Mouse (Mus musculus) heart, adult 2 months (tissue): ENCODE results near the gene Plch2. TPM values are rescaled to one million over a fixed set of nuclear protein-coding genes. Genes with fewer than 3 reads are reported as not detected.

Experiments
- DNase-seq, 2 experiments: peaks; one replicate each; pipeline ENCODE4 v3.0.0; 2021
- H3K27ac ChIP-seq: fragments of 200-600 bp; 2 replicates; pipeline ENCODE4 v1.8.1; 2022
- H3K27me3 ChIP-seq: fragments of 200-500 bp; 2 replicates; pipeline ENCODE4 v1.6.1; 2012; ENCODE audit warnings: mild to moderate bottlenecking, low read length, inconsistent platforms, mixed read lengths; ENCODE audit not compliant: control insufficient read depth, insufficient read depth
- H3K36me3 ChIP-seq: fragments of 200-500 bp; 2 replicates; pipeline ENCODE4 v1.6.1; 2012; ENCODE audit warnings: low read length, inconsistent platforms; ENCODE audit not compliant: control insufficient read depth, insufficient read depth
- H3K4me1 ChIP-seq: fragments of 200-500 bp; 2 replicates; pipeline ENCODE4 v1.6.1; 2011; ENCODE audit warnings: low read length; ENCODE audit not compliant: control insufficient read depth, insufficient read depth
- H3K4me3 ChIP-seq: fragments of 200-600 bp; 2 replicates; pipeline ENCODE4 v1.8.1; 2022
- H3K79me2 ChIP-seq: fragments of 200-500 bp; replicated peaks from 2 replicates; pipeline ENCODE4 v1.6.1; 2012; ENCODE audit warnings: mild to moderate bottlenecking, inconsistent platforms, low read length, moderate library complexity, mixed read lengths; ENCODE audit not compliant: control insufficient read depth, insufficient read depth
- H3K9ac ChIP-seq: fragments of 200-500 bp; 2 replicates; pipeline ENCODE4 v1.6.1; 2012; ENCODE audit warnings: low read depth, mild to moderate bottlenecking, control low read depth, inconsistent platforms, low read length, mixed read lengths
- CTCF ChIP-seq: fragments of 200-600 bp; IDR thresholded peaks from 2 replicates; pipeline ENCODE4 v1.8.1; 2022; ENCODE audit warnings: antibody characterized with exemption, mild to moderate bottlenecking, moderate library complexity
- EP300 ChIP-seq: fragments of 200-500 bp; IDR thresholded peaks from 2 replicates; pipeline ENCODE4 v1.6.1; 2011; ENCODE audit warnings: low read depth, low read length, control low read depth; ENCODE audit not compliant: insufficient read depth
- POLR2A ChIP-seq: fragments of 200-500 bp; IDR thresholded peaks from 2 replicates; pipeline ENCODE4 v1.6.1; 2011; ENCODE audit warnings: mild to moderate bottlenecking, low read depth, low read length, control low read depth; ENCODE audit not compliant: insufficient read depth
- WGBS: fragments of 180-500 bp; shearing (Covaris S2); methylation state at CpG from one replicate; pipeline ENCODE4 v1.1.7; 2018; 5-methylcytosine and 5-hydroxymethylcytosine counted together
- intact Hi-C: fragments of 180-260 bp; cut with DNase I; formaldehyde crosslinking; loops from one replicate; pipeline ENCODE4 v1.15.1; 2025
- polyA plus RNA-seq: library from polyadenylated mRNA; depleted of rRNA; stranded (reverse); fragments of >200 nt; gene quantifications from 2 replicates; pipeline ENCODE4 v1.2.3, GENCODE M21; 2012
- total RNA-seq, 2 experiments: library from RNA; stranded (reverse); gene quantifications; 2 replicates each; pipeline ENCODE4 v1.2.3; 2021

Plch2 gene
- total and polyA plus RNA-seq, 3 experiments = 1.1 TPM; not detected in 2

DNA sequence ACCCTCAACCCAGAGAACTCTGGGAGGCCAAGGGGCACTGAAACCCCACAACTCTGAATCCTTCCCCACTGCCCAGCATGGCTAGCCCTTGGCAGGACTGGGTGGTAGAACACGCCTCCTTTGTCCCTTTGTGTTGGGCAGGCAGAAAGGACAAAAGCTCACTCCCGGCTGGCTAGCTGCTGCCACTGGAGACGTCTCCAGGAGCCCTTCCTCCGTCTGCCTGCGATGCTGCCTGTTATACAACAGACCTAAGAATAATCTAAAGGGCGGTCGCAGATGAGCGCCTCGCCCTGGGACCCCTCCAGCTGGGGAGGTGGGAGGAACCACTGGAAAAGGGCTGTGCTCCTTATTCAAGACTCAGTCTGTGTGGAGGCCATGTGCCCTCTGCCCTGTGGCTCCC is 16.4 kb downstream of the Plch2 start:
- H3K36me3 ChIP-seq = no peaks in the 10 kb centered on the region
- no peak for DNase-seq
- H3K27ac ChIP-seq = no peak overlapping the region
- H3K4me1 ChIP-seq = no peaks in the 10 kb centered on the region
- intact Hi-C loops = no loop called here
- H3K4me3 ChIP-seq = no peak overlapping the region
- 54% methylated on average over 9 of the region's 9 CpGs for WGBS
- H3K79me2 ChIP-seq = no peaks in the 10 kb centered on the region
- peaks cover 6% of the 10 kb centered on the region for H3K27me3 ChIP-seq
- H3K9ac ChIP-seq = no peak overlapping the region
- TF ChIP-seq EP300 (no peak), POLR2A (no peak), CTCF (no peak)

DNA sequence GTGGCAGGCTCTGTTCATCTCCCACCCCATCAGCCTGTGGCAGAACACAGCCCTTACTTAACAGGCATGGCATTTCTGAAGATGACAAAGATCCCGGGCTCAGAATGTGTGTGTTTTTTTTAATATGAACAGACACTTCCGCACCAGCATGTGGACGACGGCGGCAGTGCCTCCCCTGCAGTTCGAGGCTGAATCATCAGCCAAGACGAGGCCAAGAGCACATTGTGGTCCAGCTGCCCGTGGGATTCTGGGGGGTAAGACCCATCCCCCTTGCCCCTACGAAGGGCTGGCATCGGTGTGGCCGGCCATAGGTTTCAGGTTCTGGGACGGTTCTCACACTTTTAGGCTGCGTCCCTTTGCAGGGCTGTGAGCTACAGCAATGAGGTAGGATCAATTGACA is 21.8 kb downstream of the Plch2 start:
- Histone ChIP-seq H3K4me3 (no peak overlapping the region), H3K36me3 (no peaks in the 10 kb centered on the region), H3K79me2 (no peaks in the 10 kb centered on the region), H3K4me1 (no peaks in the 10 kb centered on the region), H3K9ac (no peak overlapping the region), H3K27me3 (no peaks in the 10 kb centered on the region), H3K27ac (no peak overlapping the region)
- WGBS = 51% methylated on average over 13 of the region's 13 CpGs
- DNase-seq = no peak
- TF ChIP-seq CTCF (no peak), POLR2A (no peak), EP300 (no peak)
- intact Hi-C loops = no loop called here

DNA sequence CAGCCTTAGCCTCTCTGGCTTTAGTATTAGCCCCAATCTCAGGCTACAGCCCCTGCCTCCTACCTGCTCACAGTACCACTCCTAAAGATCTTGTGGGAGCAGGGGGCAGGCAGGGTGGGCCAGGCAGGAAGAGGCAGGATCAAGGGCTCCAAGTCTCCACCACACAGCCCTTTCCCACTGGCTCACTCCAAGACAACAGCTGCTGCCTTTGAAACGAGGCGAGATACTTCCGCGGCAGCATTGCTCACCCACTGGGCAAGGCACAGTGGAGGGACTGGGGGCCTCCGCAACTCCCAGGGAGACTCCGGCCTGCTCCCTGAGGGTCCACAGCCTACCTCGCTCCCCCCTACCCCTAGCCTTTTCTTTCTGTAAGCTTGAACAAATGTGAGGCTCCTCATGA is 22.4 kb downstream of the Plch2 start:
- 27% methylated on average over 7 of the region's 7 CpGs for WGBS
- Histone ChIP-seq H3K27ac (no peak overlapping the region), H3K79me2 (no peaks in the 10 kb centered on the region), H3K27me3 (no peaks in the 10 kb centered on the region), H3K36me3 (no peaks in the 10 kb centered on the region), H3K9ac (no peak overlapping the region), H3K4me1 (no peaks in the 10 kb centered on the region), H3K4me3 (no peak overlapping the region)
- intact Hi-C loops = no loop called here
- TF ChIP-seq CTCF = no peak
- no peak for TF ChIP-seq EP300
- no peak for TF ChIP-seq POLR2A
- no peak for DNase-seq

DNA sequence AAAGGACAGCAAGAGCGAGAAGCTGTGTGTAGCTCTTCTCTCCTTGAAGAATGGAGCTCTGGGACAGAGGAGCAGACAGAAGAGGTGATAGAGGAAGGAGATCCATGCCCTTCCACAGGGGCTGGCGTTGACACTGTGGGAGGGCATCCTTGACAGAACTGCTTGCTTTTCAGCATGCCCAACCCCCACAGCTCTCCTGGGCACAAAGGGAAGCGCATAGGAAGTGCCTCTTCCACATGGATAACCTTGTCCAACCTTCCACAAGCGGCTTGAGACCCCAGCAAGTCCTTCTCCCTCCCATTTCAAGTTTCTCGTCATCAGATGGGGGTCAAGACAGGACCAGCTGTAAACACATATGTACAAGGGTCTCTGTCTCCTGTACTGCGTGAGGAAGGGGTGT is 23.5 kb downstream of the Plch2 start:
- no peak overlapping the region for H3K9ac ChIP-seq
- no peak overlapping the region for H3K4me3 ChIP-seq
- intact Hi-C loops = no loop called here
- TF ChIP-seq CTCF (no peak), POLR2A (no peak), EP300 (no peak)
- 19% methylated on average over 6 of the region's 6 CpGs for WGBS
- H3K79me2 ChIP-seq = no peaks in the 10 kb centered on the region
- no peaks in the 10 kb centered on the region for H3K36me3 ChIP-seq
- H3K27ac ChIP-seq = no peak overlapping the region
- H3K4me1 ChIP-seq = no peaks in the 10 kb centered on the region
- no peak for DNase-seq
- no peaks in the 10 kb centered on the region for H3K27me3 ChIP-seq

DNA sequence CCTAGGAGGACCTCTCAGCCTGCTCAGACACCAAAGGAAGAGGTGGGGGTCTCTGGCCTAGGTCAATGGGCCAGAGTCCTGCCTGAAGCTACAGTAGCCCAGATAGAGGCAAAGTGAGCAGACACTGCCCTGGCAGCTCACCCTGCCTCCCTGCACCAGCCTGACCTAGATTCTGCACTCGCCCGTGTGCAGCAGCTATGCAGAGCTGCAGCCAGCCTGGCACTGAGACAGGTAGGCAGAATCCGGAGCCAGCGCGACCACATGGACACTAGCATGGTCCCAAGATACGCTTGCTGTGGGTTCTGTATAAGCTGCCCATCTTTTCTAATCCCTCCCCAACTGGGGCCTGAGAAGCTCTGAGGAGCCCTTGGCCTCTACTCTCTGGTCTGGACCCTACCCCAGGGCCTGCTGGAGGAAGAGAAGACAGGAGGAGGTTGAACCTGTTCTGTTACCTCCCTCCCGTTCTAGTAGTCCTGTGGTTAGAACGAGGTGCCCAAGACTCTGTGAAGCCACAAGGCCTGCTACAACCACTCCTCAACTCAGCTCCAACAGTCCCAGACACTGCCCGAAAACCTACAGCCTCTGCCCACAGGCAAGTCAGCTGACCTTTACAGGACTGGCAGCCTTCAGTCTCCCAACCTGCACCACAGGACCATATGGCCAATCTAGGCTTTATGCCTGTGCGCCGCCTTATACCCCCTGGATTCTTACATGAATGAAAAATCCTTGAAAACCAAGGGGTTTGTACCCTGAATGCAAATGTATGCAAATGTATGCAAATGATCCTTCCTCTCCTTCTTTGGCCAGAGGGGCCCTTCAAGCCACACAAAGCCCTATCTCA is 32.2 kb downstream of the Plch2 start:
- intact Hi-C loops = no loop called here
- Histone ChIP-seq H3K4me1 (no peaks in the 10 kb centered on the region), H3K9ac (no peak overlapping the region), H3K4me3 (no peak overlapping the region), H3K79me2 (no peaks in the 10 kb centered on the region), H3K27ac (no peak overlapping the region), H3K36me3 (no peaks in the 10 kb centered on the region), H3K27me3 (peaks cover 1% of the 10 kb centered on the region; the same call in 1 of the 2 replicates)
- 82% methylated on average over 11 of the region's 11 CpGs for WGBS
- TF ChIP-seq CTCF (no peak), POLR2A (no peak), EP300 (no peak)
- DNase-seq = no peak

DNA sequence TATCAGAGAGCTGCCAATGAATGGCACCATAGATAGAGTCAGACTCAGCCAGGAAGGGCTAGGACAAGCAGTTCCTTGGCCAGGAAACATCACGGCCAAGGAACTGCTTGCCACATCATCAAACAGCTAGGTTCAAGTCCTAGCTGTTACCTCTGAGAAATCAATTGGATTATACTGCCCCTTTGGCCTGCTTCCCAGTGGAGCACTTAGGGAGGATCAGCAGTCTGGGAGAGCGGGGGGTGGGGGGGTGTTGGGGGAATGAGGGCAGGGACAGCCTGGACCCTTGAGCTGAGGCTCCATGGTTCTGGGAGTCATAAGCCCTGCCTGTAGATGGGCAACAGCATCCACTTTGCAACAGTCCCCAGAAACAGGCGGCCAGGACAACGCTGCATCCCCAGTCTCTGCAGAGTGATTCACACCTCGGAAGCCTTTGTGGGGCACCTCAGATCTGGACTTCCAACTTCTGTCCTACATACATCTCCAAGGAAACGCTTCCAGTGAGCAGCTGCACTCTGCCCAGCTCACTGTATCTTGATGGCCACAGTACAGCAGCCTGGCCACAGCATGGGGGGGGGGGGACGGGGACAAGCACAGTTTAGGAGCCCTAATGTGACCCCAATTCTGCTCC is 34.2 kb downstream of the Plch2 start:
- Histone ChIP-seq H3K27me3 (peaks cover 1% of the 10 kb centered on the region; the same call in 1 of the 2 replicates), H3K9ac (no peak overlapping the region), H3K4me3 (no peak overlapping the region), H3K79me2 (no peaks in the 10 kb centered on the region), H3K36me3 (no peaks in the 10 kb centered on the region), H3K4me1 (no peaks in the 10 kb centered on the region), H3K27ac (no peak overlapping the region)
- no peak for DNase-seq
- intact Hi-C loops = no loop called here
- no peak for TF ChIP-seq EP300
- TF ChIP-seq POLR2A = no peak
- no peak for TF ChIP-seq CTCF
- 44% methylated on average over 7 of the region's 7 CpGs for WGBS
